15 mouse cellular contexts compared by ENCODE assay signal in genomic region chr17:64531150-64531549, GRCm38 (mm10).
"Had no signal": no experiment of that assay in that cellular context is flagged by ENCODE, and none has a peak within 500 bp of the region (broad histone marks: within the 10 kb centered on the region; RNA-seq: fewer than 3 reads in every experiment).

No protein-coding gene starts in this region.

- H3K4me2 ChIP-seq: limb, embryonic 15.5 days; liver, embryonic 12.5 days; lung, embryonic 14.5 days; midbrain, embryonic 15.5 days; neural tube, embryonic 13.5 days had no signal

- H3K9me3 ChIP-seq: limb, embryonic 15.5 days; liver, embryonic 12.5 days; midbrain, embryonic 15.5 days; neural tube, embryonic 13.5 days had no signal

- H3K27ac ChIP-seq: layer of hippocampus, adult 2 months; left cerebral cortex, adult 2 months; limb, embryonic 15.5 days; liver, embryonic 12.5 days; midbrain, embryonic 10.5 days; midbrain, embryonic 15.5 days; neural tube, embryonic 13.5 days; stomach, postnatal 0 days had no signal

- ATAC-seq: liver, embryonic 12.5 days; midbrain, embryonic 15.5 days had no signal

- H3K4me3 ChIP-seq: layer of hippocampus, adult 2 months; left cerebral cortex, adult 2 months; limb, embryonic 15.5 days; liver, embryonic 12.5 days; midbrain, embryonic 10.5 days; midbrain, embryonic 15.5 days; neural tube, embryonic 13.5 days had no signal

- H3K27me3 ChIP-seq: limb, embryonic 15.5 days; liver, embryonic 12.5 days; midbrain, embryonic 15.5 days; neural tube, embryonic 13.5 days had no signal

- H3K4me1 ChIP-seq: limb, embryonic 15.5 days; liver, embryonic 12.5 days; midbrain, embryonic 10.5 days; midbrain, embryonic 15.5 days; neural tube, embryonic 13.5 days had no signal

- DNase-seq: kidney, adult 18-20 months; kidney, postnatal 10 days; kidney, postnatal 4 days; lung, embryonic 14.5 days; lung, postnatal 10 days; right cerebral cortex, postnatal 25 days; thymus, postnatal 4 days had no signal

- H3K36me3 ChIP-seq: limb, embryonic 15.5 days; liver, embryonic 12.5 days; midbrain, embryonic 10.5 days; midbrain, embryonic 15.5 days; neural tube, embryonic 13.5 days had no signal

- H3K9ac ChIP-seq: limb, embryonic 15.5 days; liver, embryonic 12.5 days; lung, embryonic 14.5 days; midbrain, embryonic 15.5 days; neural tube, embryonic 13.5 days had no signal
